Mouse (Mus musculus): ENCODE data around the gene Mroh8. TPM values are rescaled to one million over a fixed set of nuclear protein-coding genes. Genes with fewer than 3 reads are reported as not detected.

Mroh8 gene
- total and polyA plus RNA-seq, 3 experiments, result 0.15 to 0.18 TPM; not detected in 1

DNA sequence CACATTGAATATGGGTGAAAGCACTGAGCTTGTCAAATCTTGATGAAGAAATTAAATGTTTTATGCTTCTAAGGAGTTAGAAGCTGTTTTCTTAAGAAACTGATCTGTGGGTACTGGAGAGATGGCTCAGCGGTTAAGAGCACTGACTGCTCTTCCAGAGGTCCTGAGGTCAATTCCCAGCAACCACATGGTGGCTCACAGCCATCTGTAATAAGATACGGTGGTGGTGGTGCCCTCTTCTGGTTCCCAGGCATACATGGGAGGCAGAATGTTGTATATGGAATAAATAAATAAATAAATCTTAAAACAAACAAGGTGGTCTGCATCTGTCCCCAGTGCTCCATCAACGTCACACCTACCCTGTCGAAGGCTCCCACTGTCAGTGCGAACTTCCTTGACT, 104.9 kb downstream of the Mroh8 start:
- Histone ChIP-seq H3K9ac (ENCODE audit: control insufficient read depth, low read depth, low read length, poor library complexity, severe bottlenecking) (no peak overlapping the region), H3K79me2 (ENCODE audit: control insufficient read depth, insufficient read depth, low read length, poor library complexity) (no peaks in the 10 kb centered on the region), H3K27me3 (ENCODE audit: control insufficient read depth in 1 of 2, insufficient read depth in 2 of 2, low read length in 2 of 2) (no peaks in the 10 kb centered on the region), H3K4me1 (ENCODE audit: control insufficient read depth in 1 of 2, insufficient read depth in 2 of 2, low read length in 2 of 2) (peaks cover 4 to 12% of the 10 kb centered on the region in 2 experiments; a peak in 3 of 4 replicates), H3K9me3 (replicated peaks; ENCODE audit: insufficient read depth, low read length) (no peaks in the 10 kb centered on the region), H3K36me3 (ENCODE audit: control insufficient read depth in 1 of 2, insufficient read depth in 2 of 2, low read length in 2 of 2) (peaks cover 18 to 35% of the 10 kb centered on the region in 2 experiments), H3K4me3 (ENCODE audit: control insufficient read depth in 1 of 2, insufficient read depth in 1 of 2, low read depth in 2 of 2, low read length in 2 of 2) (no peak overlapping the region), H3K27ac (ENCODE audit: control insufficient read depth, low read depth, low read length) (no peak overlapping the region)
- no peak for TF ChIP-seq MAFK (IDR thresholded peaks at IDR 0.05; ENCODE audit: borderline replicate concordance, low read depth, low read length)
- TF ChIP-seq CTCF (IDR thresholded peaks at IDR 0.05 in 2 of 3, conservative IDR thresholded peaks at IDR 0.05 in 1 of 3; ENCODE audit: control insufficient read depth in 1 of 3, insufficient read depth in 1 of 3, low read depth in 2 of 3, low read length in 3 of 3, poor library complexity in 1 of 3, severe bottlenecking in 1 of 3), result peak in 1 of 3 experiments; percentile 9; a peak in 1 of 6 replicates
- DNase-seq (ENCODE audit: low read depth, low spot score), result no peak

DNA sequence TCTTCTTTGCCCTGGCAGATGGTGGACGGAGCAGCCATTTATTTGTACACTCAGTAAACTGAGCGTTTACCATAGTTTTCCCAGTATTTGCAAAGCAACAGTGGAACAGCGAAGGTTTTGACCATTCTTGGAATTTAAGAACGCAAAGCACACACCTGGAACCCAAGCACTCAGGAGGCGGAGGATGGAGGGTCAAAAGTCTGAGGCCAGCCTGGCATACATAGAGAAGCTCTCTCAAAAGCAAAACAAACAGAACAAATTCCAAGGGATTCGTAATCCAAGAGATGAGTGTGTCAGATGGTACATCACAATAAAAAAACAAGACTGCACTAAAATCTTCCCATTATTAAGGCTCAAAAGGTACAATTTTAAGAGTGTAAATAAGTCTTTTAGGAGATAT, 105.8 kb downstream of the Mroh8 start:
- TF ChIP-seq TBP (IDR thresholded peaks at IDR 0.05; ENCODE audit: low read depth, low read length) (no peak), JUND (IDR thresholded peaks at IDR 0.05; ENCODE audit: low read depth, low read length) (no peak), USF1 (IDR thresholded peaks at IDR 0.05; ENCODE audit: low read depth, low read length) (no peak), MYC (IDR thresholded peaks at IDR 0.05; ENCODE audit: low read depth, low read length) (no peak), BHLHE40 (IDR thresholded peaks at IDR 0.05; ENCODE audit: borderline replicate concordance, low read depth, low read length) (no peak), SIN3A (IDR thresholded peaks at IDR 0.05; ENCODE audit: low read length) (no peak), POLR2A (IDR thresholded peaks at IDR 0.05; ENCODE audit: control insufficient read depth in 1 of 2, insufficient read depth in 1 of 2, low read depth in 1 of 2, low read length in 2 of 2, poor library complexity in 1 of 2) (no peak), POLR2AphosphoS5 (IDR thresholded peaks at IDR 0.05; ENCODE audit: borderline replicate concordance, low read depth, low read length) (no peak), EP300 (IDR thresholded peaks at IDR 0.05; ENCODE audit: low read depth in 1 of 2, low read length in 2 of 2) (no peak), RCOR1 (IDR thresholded peaks at IDR 0.05; ENCODE audit: low read depth, low read length) (no peak), MXI1 (IDR thresholded peaks at IDR 0.05; ENCODE audit: low read depth, low read length) (no peak), USF2 (IDR thresholded peaks at IDR 0.05; ENCODE audit: borderline replicate concordance in 1 of 2, insufficient read depth in 1 of 2, low read depth in 1 of 2, low read length in 2 of 2) (no peak), ZNF384 (IDR thresholded peaks at IDR 0.05; ENCODE audit: low read depth, low read length) (no peak), MEF2A (IDR thresholded peaks at IDR 0.05; ENCODE audit: extremely low read depth, insufficient replicate concordance, low read depth, low read length, poor library complexity, severe bottlenecking) (no peak), GABPA (IDR thresholded peaks at IDR 0.05; ENCODE audit: low read depth, low read length) (no peak), HCFC1 (IDR thresholded peaks at IDR 0.05; ENCODE audit: low read depth, low read length) (no peak)
- Histone ChIP-seq H3K9me3 (replicated peaks; ENCODE audit: insufficient read depth, low read length) (no peaks in the 10 kb centered on the region), H3K4me1 (ENCODE audit: control insufficient read depth in 1 of 2, insufficient read depth in 2 of 2, low read length in 2 of 2) (peaks cover 6 to 12% of the 10 kb centered on the region in 2 experiments; a peak in 3 of 4 replicates), H3K79me2 (ENCODE audit: control insufficient read depth, insufficient read depth, low read length, poor library complexity) (no peaks in the 10 kb centered on the region), H3K36me3 (ENCODE audit: control insufficient read depth in 1 of 2, insufficient read depth in 2 of 2, low read length in 2 of 2) (peaks cover 24 to 36% of the 10 kb centered on the region in 2 experiments), H3K27me3 (ENCODE audit: control insufficient read depth in 1 of 2, insufficient read depth in 2 of 2, low read length in 2 of 2) (no peaks in the 10 kb centered on the region), H3K9ac (ENCODE audit: control insufficient read depth, low read depth, low read length, poor library complexity, severe bottlenecking) (no peak overlapping the region), H3K4me3 (ENCODE audit: control insufficient read depth in 1 of 2, insufficient read depth in 1 of 2, low read depth in 2 of 2, low read length in 2 of 2) (no peak overlapping the region), H3K27ac (ENCODE audit: control insufficient read depth, low read depth, low read length) (no peak overlapping the region)
- DNase-seq (ENCODE audit: low read depth, low spot score), result no peak
